Mouse (Mus musculus) G1E-ER4 (cell line): Measurements from ENCODE around the gene Arl6. TPM values are rescaled to one million over a fixed set of nuclear protein-coding genes. Genes with fewer than 3 reads are reported as not detected.

Experiments used
- GATA1 ChIP-seq: IDR thresholded peaks from one replicate; pipeline ENCODE4 v1.8.0; 2012; ENCODE audit warnings: low read length, inconsistent platforms
- polyA plus RNA-seq: library from polyadenylated mRNA; stranded (reverse); fragments of >175 nt; gene quantifications from 2 replicates; pipeline ENCODE4 v1.2.3, GENCODE M21; 2012

Gene Arl6
- polyA plus RNA-seq, 1 experiment = 5.8 TPM

DNA sequence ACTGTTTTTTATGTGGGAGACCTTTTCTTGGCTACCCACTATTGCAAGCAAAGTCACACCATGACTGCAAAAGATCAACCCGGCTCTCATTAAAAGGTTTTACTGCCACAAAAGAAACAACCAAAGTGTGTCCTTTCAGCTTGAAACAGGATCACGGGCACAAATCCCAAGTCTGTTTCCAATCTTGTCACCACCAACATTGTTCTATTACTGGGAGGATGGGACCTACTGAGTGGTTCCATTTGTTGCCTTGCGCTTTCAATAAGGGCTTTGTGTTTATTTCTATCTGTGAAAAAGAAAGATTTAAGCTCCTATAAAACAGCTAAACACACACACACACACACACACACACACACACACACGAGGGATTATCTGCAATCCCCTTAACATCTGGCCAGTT, 40.2 kb downstream of the Arl6 start:
- no peak for TF ChIP-seq GATA1

DNA sequence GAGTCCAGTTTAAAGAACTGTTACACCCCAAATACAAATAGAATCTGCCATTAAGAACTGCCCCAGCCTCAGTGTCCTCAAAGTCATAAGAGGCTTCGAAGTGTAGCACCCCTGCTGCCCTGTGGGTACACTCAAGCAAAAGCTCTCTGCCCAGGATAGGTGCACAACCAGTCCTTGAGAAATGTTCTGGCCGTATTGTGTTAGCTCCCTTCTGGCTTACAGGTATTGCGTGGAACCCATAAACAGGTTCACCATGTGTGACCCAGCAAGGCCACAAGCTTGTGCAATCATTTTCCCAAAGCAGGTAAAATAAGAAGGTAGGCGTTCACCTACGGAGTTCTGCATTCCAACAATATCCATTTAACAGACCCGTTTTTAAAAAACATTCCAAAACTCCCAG, 41.9 kb downstream of the Arl6 start:
- TF ChIP-seq GATA1 = no peak

DNA sequence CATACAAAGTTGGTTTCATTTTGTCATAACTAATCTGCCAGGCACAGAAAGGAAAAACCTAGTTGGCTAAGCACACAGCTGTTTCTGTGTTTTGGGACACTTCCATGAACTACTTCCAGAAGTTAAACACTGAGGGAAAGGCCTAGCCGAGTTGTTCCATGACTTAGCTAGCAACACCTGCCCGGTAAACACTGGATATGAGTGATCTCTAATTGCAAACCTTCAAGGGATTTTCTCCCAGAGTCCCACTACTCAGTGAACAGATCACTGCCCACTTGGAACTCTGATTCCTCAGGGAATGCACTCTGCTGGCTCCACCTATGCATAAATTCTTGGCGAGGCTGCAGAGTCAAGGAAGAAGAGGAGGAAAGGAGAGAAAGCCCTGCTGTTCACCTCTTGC, 44.5 kb downstream of the Arl6 start:
- TF ChIP-seq GATA1 = no peak

DNA sequence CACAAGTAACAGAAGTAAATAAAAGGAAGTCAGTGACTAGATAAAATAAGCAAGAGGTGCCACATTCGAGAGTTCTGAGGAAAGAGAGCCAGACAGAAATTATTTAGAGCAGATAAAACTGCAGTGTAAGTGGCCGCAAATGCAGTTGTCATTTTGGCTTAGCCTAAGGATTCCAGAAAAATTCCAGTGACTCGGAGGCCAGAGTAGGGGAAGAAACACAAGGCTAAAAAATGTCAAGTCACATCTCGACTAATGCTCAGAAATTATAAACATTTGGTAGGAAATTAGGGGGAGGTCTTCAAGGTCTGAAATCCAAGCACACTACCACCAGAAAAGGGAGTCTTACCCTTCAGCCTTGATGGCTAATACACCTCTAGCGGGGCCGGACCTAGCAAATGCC, 48.4 kb downstream of the Arl6 start:
- TF ChIP-seq GATA1 = no peak

DNA sequence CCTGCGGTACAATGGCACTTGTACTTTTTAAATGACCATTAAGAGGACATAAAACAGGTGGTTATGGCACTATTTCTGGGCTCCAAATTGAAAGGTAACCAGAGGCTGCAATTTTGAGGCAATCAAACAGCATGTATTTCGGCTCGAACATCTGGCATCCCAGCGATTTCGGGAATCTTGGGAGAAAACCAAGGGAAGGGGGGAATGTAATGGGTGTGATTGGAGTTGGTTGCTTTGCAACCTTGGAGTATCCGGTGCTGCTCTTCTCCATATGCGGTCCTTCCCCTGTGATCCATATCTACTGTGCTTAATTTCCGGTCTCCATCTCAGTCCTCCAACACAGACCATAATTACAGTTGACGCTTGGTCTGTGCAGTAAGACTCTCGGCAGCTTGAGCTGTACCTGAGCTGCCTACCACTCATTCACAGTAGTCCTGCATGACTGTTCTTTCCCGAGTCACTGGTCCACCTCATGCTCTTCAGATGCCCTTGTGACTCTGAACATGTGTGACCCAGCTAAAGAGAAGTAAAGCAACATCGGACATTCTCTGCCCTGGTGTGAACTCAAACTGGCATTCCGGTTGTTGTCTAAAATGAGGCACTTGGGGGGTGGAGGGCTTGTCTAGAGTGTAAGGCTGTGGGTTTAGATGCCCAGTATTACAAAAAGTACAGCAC, 50.7 kb downstream of the Arl6 start:
- no peak for TF ChIP-seq GATA1

DNA sequence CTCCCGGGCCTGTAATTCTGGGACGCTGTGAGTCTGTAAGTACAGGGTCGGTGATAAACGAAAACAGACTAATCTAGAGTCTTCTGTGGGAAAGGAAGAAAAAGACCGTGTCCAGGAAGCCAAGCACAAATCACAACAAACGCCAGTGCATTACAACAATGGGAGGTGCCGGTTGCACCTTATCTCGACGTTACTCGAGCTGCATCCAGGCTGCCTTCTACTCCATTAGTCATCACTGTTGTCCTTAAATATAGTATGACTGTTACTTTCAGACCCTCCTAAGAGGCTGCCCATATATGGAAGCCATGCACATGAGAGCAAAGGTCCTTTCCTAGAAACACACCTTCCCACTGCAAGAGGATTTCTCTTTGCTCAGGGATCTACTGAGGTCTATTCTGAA, 51.4 kb downstream of the Arl6 start:
- TF ChIP-seq GATA1 = no peak

DNA sequence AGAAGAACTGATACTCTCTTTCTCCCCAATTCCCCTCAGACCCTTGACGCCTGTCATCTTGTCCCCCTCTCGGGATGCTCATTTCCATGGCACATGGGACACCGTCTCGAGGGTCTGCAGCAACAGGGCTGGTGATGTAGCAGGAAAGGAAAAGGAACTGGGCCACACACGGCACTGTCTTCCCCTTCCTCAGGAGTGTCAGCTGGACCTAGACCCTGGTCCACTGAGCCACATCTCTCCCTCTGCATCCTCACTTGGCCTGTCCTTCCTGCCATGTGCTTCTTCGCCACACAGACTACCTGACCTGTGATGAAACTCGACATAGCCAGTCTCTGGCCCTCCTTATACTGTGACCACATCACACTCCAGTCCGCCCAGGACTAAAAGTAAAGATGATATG, 52.3 kb downstream of the Arl6 start:
- no peak for TF ChIP-seq GATA1

DNA sequence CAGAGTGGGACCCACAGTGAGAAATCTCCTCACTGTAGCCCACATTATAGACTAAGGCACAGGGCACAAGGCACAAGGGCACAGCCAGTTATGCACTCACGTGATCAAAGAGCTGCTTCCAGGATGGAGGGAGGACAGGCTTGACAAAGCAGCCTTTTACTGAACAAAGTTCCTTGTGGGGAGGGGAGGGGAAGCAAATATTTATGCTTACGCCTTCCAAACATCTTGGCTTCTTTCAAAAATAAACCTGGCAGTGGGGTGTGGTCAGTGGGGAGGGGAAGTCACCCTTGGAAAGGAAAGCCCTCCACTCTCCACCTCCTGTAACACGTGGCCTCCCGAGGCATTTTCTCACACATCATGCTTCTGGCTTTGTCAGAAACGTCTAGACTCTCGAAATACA, 52.9 kb downstream of the Arl6 start:
- TF ChIP-seq GATA1 = no peak

DNA sequence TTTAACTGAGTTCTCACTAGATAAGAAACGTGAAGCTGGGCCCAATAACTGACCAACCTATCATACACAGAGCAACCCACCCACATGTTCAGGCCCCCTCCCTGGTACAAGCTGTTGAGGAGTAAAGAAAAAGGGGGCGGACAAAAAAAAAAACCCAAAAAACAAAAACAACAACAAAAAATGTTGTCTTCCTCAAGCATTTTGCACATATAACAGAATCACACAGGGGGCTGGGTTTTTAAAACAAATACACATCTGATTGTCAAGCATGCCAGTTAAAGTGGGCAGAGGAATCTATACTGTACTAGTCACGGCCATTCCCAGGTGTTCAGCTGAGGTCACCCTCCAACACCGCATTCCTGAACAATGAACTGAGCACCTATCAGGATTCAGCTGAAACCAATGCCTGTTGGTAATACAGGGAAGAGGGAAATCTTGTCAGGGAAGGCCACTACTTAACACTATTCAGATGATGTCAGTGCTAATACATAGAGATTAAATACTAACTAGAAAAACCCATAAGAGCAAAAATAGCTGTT, 53.4 kb downstream of the Arl6 start:
- no peak for TF ChIP-seq GATA1

DNA sequence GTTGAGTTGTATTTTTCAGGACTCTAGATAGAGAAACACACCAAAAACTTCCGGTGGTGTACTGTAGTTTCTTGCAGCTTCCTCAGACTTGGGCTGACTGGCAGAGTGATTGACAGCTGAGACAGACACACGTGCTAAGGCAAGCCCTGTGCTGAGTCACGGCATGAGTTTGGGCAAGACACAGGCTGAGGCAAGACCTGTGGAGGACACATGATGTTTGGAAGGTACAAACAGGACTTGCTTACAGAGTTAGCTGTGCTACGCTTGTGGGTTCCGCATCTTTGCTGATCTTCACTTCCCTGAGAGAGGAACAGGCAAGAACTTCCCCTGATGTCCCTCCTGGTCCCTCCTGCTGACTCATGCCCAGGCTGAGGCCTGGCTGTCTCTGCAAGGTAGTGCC, 55.7 kb downstream of the Arl6 start:
- TF ChIP-seq GATA1 = no peak

DNA sequence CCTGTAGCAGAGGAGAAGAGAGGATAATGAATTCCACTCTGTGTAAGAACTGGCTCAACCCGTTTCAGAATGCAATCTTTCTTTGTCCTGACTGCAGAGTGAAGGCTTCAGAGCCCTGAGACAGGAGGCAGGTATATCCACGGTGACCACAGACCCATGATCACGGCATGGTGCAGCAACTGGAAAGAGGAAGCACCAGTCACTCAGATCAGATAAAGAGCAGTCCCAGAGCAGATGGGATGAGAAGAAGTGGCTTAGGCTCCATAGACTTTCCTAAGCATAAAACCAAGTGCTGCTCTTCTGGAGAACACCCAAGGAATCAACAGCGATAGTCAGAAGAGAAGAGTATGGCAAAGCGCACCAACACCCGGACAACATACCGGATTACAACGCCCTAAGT, 60.0 kb downstream of the Arl6 start:
- TF ChIP-seq GATA1 = no peak

DNA sequence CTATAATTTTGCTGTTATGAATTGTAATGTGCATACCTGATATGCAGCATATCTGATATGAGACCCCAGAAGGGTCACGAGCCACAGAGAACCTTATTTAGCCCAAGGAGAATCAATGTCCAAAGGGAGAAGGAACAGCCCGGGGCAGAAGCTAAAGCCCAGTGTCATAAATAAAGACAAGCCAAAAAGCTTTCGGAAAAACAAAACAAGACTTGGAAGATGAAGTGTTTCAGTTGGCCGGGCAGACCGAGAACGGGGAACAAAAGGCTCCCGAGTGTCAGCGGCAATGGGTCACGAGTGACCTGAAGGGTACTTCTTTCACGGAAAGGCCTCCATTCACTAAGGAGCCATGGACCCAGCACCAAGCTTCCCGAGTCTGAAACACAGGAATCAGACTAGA, 65.2 kb downstream of the Arl6 start:
- TF ChIP-seq GATA1 = no peak

DNA sequence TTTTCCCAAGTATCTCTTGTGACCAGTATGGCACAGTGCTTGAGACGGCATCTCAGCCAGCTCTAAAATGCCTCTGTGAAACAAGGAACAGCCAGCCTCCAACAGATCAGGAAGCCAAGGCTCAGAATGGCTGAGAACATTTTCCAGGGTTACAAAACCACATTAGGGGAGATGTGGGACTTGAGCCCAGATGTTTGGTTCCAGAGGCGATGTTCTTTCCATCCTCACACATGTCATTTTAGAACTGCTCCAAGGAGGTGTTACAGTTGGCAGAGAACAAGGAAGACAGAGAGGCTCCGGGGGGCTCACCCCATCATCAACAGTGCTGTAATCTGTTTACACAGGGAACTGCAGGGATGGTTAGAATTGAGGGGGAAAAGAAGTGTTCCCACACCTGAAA, 66.5 kb downstream of the Arl6 start:
- TF ChIP-seq GATA1 = no peak

DNA sequence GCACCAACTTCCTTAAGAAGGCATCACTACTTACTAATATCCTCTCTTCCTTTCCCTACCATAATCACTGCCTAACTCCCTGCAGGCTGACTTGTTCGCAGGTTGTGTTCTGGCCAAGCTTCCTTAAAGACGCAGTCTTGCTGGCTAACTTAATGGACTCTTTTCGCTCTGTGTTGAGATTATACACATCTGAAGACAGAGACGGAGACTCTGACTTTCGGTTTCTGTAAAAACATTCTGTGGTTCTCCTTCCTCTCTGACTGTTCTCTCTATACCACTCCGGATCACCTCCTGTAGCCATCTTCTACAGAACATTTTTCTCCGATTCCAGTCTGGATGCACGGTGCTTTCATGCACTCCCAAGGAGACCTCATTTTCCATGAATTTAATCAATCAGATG, 68.4 kb downstream of the Arl6 start:
- no peak for TF ChIP-seq GATA1

DNA sequence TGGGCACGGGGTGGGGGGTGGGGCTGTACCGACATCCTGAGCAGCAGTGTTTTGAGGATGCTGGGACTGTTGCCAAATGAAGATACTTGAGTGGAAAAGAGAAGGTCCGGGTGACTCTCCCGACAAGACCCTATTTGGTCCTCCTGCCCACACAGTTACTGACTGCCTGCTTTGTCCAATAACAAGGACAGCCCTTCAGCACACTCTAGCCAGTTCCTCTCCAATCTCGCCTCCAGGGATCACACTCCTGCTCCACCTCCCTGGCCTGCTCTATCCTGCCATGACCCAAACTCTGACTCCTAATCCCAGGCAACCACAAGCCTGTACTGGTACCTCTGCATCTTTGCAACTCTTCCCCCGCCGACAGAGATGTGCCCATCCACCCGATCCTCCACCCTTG, 69.4 kb downstream of the Arl6 start:
- TF ChIP-seq GATA1 = no peak

DNA sequence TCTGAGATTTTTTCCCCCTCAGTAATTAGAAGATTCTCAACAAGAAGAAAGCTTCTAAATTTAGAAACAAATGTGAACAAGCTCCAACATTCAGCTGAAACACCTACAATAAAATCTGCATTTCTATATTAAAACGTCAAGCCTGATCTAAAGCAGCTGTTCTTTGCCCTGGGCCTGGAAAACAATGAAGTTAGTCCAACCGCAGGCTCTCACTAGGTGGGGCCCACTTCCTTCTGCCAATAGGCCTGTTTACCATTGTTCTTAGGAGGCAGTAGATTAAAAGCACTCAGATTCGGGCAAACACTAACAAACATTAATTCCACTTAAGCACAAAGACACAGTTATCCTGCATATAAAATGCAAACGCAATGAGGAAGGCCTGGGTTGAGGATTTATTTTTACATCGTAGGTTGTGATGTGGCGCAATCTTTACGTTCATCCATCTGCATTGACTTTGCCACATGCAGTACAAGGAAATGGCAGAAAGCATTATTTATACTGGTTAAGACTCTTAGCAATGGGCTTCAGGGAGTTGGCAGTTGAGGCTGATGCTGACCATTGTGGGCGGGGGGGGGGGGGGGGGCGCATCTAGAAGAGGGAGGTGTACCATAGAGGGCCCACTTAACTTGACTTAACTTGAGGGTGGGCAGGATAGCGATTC, 71.3 kb downstream of the Arl6 start:
- TF ChIP-seq GATA1 = no peak

DNA sequence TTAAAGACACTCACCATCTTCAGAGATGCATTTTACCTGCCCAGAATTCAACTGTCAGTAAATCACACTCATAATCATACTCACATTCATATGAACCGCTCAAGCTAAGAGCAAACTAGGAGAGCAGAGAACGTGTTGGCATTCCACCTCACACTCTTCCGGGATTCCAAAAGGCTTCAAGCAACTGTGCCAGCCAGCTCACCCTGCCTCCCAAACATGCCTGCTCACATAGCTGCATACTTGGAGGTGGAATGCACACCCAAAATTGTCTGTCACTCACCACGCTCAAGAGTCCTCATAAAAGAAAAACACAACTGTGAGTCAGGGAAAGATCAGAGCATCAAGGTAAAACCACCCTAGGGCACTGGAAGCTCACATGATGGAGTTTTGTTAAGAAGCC, 72.8 kb downstream of the Arl6 start:
- no peak for TF ChIP-seq GATA1

DNA sequence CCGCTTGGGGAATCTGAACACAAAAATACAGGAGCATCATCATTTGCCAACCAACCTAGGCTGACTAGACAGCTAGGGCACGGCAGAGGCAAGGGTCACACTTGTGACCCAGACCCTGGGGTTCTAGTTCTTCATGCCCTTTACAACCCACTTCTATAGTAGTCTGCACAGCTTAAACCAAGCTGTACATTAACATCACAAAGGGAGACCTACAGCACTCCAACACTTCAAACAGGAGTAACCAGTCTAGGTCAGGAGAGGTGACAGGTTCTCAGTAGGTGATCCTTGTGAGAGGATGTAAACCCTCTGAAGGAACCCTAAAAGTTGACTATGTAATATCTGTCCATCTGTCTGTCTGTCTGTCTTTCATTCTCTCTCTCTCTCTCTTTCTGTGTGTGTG, 73.6 kb downstream of the Arl6 start:
- no peak for TF ChIP-seq GATA1

DNA sequence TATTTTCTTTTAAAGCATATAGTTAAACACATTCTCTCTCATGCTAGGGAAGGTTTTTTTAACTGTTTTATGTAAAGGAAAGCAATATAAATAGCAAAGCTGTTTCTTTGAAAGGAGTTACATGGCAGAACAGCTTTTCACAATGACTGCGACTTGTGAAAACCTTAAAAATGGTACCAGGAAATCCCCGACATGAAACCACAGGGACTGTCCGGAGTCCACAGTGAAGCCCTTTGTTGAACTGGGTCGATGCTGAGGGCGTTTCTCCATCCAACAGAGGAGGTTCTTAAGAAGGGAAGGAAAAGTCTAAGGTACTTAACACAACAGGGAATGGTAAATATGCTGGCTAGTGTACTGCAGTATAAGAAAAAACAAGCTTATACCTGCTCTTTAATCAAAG, 75.2 kb downstream of the Arl6 start:
- TF ChIP-seq GATA1 = no peak

Other genes with a start within 250 kb of the Arl6 start
- not detected in 2 replicates for gene Gabrr3, start 232.1 kb downstream of the Arl6 start, polyA plus RNA-seq
- 6.2 and 8.6 TPM in 2 replicates for gene Riox2, start 167.6 kb downstream of the Arl6 start, polyA plus RNA-seq
- gene Crybg3, start 38.4 kb downstream of the Arl6 start, polyA plus RNA-seq = 0.03 and 0.08 TPM in 2 replicates